Mouse (Mus musculus) embryonic fibroblast, embryonic 13.5 days (primary cell): ENCODE measurements around the gene Dgcr8.

ENCODE experiments used
- CTCF ChIP-seq: IDR thresholded peaks from 2 replicates; pipeline ENCODE4 v1.5.1; 2011; ENCODE audit warnings: mild to moderate bottlenecking, control low read depth, low read length, moderate library complexity, borderline replicate concordance; ENCODE audit not compliant: insufficient read depth
- POLR2A ChIP-seq: IDR thresholded peaks from 2 replicates; pipeline ENCODE4 v1.6.1; 2011; ENCODE audit warnings: low read depth, mild to moderate bottlenecking, control low read depth, low read length, moderate library complexity

GRCm38 (mm10) chr16:18318992-18319391 is 29.9 kb upstream of the Dgcr8 start:
- TF ChIP-seq POLR2A (no peak), CTCF (no peak)
